Mouse (Mus musculus): ENCODE data around the gene Naa25. TPM values are rescaled to one million over a fixed set of nuclear protein-coding genes. Genes with fewer than 3 reads are reported as not detected.

Naa25 gene
- polyA plus RNA-seq, 1 experiment from 2014 or later = 38.0 TPM

GRCm38 (mm10) chr5:121398146-121398964 is 619 bp downstream of the Naa25 start:
- WGBS = under 1% methylated on average over 64 of the region's 67 CpGs
- Histone ChIP-seq H3K9me3 (no peaks in the 10 kb centered on the region), H3K9ac (peak overlapping the region; percentile 96), H3K36me3 (0 out of 2 replicates have a peak, but pooled peaks cover 5% of the 10 kb centered on the region), H3K4me2 (peak overlapping the region; percentile 83), H3K27me3 (no peaks in the 10 kb centered on the region), H3K4me1 (peaks cover 15% of the 10 kb centered on the region), H3K27ac (peak overlapping the region; percentile 41), H3K4me3 (peak overlapping the region; percentile 99)
- ATAC-seq (ENCODE audit: borderline replicate concordance, extremely low read depth, low FRiP score, low TSS enrichment) = peak; percentile 60

GRCm38 (mm10) chr5:121398965-121399462 is 1.3 kb downstream of the Naa25 start:
- Histone ChIP-seq H3K9me3 (no peaks in the 10 kb centered on the region), H3K36me3 (0 out of 2 replicates have a peak, but pooled peaks cover 5% of the 10 kb centered on the region), H3K9ac (peak overlapping the region; percentile 96; the same call in 1 of the 2 replicates), H3K4me3 (peak overlapping the region; percentile 99), H3K27me3 (no peaks in the 10 kb centered on the region), H3K27ac (no peak overlapping the region), H3K4me1 (peaks cover 15% of the 10 kb centered on the region), H3K4me2 (peak overlapping the region; percentile 83)
- ATAC-seq (ENCODE audit: borderline replicate concordance, extremely low read depth, low FRiP score, low TSS enrichment) = no peak
- WGBS = 39% methylated on average over 9 of the region's 9 CpGs

GRCm38 (mm10) chr5:121399540-121399939 is 1.8 kb downstream of the Naa25 start:
- 79% methylated on average over 5 of the region's 5 CpGs for WGBS

GRCm38 (mm10) chr5:121400064-121400463 is 2.3 kb downstream of the Naa25 start:
- Histone ChIP-seq H3K36me3 (0 out of 2 replicates have a peak, but pooled peaks cover 5% of the 10 kb centered on the region), H3K27me3 (no peaks in the 10 kb centered on the region), H3K27ac (no peak overlapping the region), H3K4me3 (no peak overlapping the region), H3K9me3 (no peaks in the 10 kb centered on the region), H3K4me1 (peaks cover 15% of the 10 kb centered on the region), H3K9ac (no peak overlapping the region), H3K4me2 (no peak overlapping the region)
- no peak for ATAC-seq (ENCODE audit: borderline replicate concordance, extremely low read depth, low FRiP score, low TSS enrichment)
- 53% methylated on average over 5 of the region's 5 CpGs for WGBS

More at GRCm38 (mm10) chr5:121399540-121399939, 1.8 kb downstream of the Naa25 start:
- Histone ChIP-seq H3K36me3 (0 out of 2 replicates have a peak, but pooled peaks cover 5% of the 10 kb centered on the region), H3K4me2 (peak overlapping the region; percentile 83; the same call in 1 of the 2 replicates), H3K4me3 (peak overlapping the region; percentile 99; the same call in 1 of the 2 replicates), H3K27me3 (no peaks in the 10 kb centered on the region), H3K4me1 (peaks cover 15% of the 10 kb centered on the region), H3K27ac (no peak overlapping the region), H3K9ac (0 out of 2 replicates have a peak overlapping the region, but pooled peaks have one; percentile 96), H3K9me3 (no peaks in the 10 kb centered on the region)
- ATAC-seq (ENCODE audit: borderline replicate concordance, extremely low read depth, low FRiP score, low TSS enrichment) = no peak

GRCm38 (mm10) chr5:121400849-121401248 is 3.1 kb downstream of the Naa25 start:
- Histone ChIP-seq H3K36me3 (0 out of 2 replicates have a peak, but pooled peaks cover 5% of the 10 kb centered on the region), H3K27me3 (no peaks in the 10 kb centered on the region), H3K4me2 (no peak overlapping the region), H3K9me3 (no peaks in the 10 kb centered on the region), H3K4me3 (no peak overlapping the region), H3K27ac (no peak overlapping the region), H3K9ac (no peak overlapping the region), H3K4me1 (peaks cover 15% of the 10 kb centered on the region)
- ATAC-seq (ENCODE audit: borderline replicate concordance, extremely low read depth, low FRiP score, low TSS enrichment) = no peak
- WGBS = 70% methylated on average over 5 of the region's 5 CpGs

- no peak overlapping the region for H3K9ac ChIP-seq
- peaks cover 44% of the 10 kb centered on the region for H3K36me3 ChIP-seq
- H3K27ac ChIP-seq = no peak overlapping the region
- H3K4me2 ChIP-seq = no peak overlapping the region
- WGBS = 79% methylated on average over 8 of the region's 8 CpGs
- no peaks in the 10 kb centered on the region for H3K9me3 ChIP-seq
- no peak for ATAC-seq (ENCODE audit: borderline replicate concordance, extremely low read depth, low FRiP score, low TSS enrichment)
- H3K27me3 ChIP-seq = no peaks in the 10 kb centered on the region
- H3K4me1 ChIP-seq = no peaks in the 10 kb centered on the region
- H3K4me3 ChIP-seq = no peak overlapping the region
Observed at GRCm38 (mm10) chr5:121407856-121408255, 10.1 kb downstream of the Naa25 start.

- peaks cover 70% of the 10 kb centered on the region for H3K36me3 ChIP-seq
- H3K4me1 ChIP-seq = no peaks in the 10 kb centered on the region
- H3K9ac ChIP-seq = no peak overlapping the region
- no peak overlapping the region for H3K4me2 ChIP-seq
- WGBS = 86% methylated on average over 4 of the region's 4 CpGs
- no peak overlapping the region for H3K27ac ChIP-seq
- no peaks in the 10 kb centered on the region for H3K27me3 ChIP-seq
- no peaks in the 10 kb centered on the region for H3K9me3 ChIP-seq
- no peak for ATAC-seq (ENCODE audit: borderline replicate concordance, extremely low read depth, low FRiP score, low TSS enrichment)
- H3K4me3 ChIP-seq = no peak overlapping the region
Observed at GRCm38 (mm10) chr5:121410975-121411374, 13.2 kb downstream of the Naa25 start.

- Histone ChIP-seq H3K27me3 (no peaks in the 10 kb centered on the region), H3K9me3 (no peaks in the 10 kb centered on the region), H3K4me1 (no peaks in the 10 kb centered on the region), H3K27ac (no peak overlapping the region), H3K9ac (no peak overlapping the region), H3K36me3 (peaks cover 96% of the 10 kb centered on the region), H3K4me2 (no peak overlapping the region), H3K4me3 (no peak overlapping the region)
- ATAC-seq (ENCODE audit: borderline replicate concordance, extremely low read depth, low FRiP score, low TSS enrichment) = no peak
- 93% methylated on average over 9 of the region's 9 CpGs for WGBS
Observed at GRCm38 (mm10) chr5:121420721-121421120, 23.0 kb downstream of the Naa25 start.

GRCm38 (mm10) chr5:121422787-121423186 is 25.1 kb downstream of the Naa25 start:
- H3K9ac ChIP-seq = no peak overlapping the region
- H3K36me3 ChIP-seq = peaks cover 97% of the 10 kb centered on the region
- no peak overlapping the region for H3K4me3 ChIP-seq
- no peak overlapping the region for H3K27ac ChIP-seq
- ATAC-seq (ENCODE audit: borderline replicate concordance, extremely low read depth, low FRiP score, low TSS enrichment) = no peak
- H3K4me1 ChIP-seq = no peaks in the 10 kb centered on the region
- 89% methylated on average over 6 of the region's 6 CpGs for WGBS
- H3K4me2 ChIP-seq = no peak overlapping the region
- no peaks in the 10 kb centered on the region for H3K27me3 ChIP-seq
- H3K9me3 ChIP-seq = no peaks in the 10 kb centered on the region

- H3K27ac ChIP-seq = no peak overlapping the region
- H3K9ac ChIP-seq = no peak overlapping the region
- no peaks in the 10 kb centered on the region for H3K4me1 ChIP-seq
- no peak for ATAC-seq (ENCODE audit: borderline replicate concordance, extremely low read depth, low FRiP score, low TSS enrichment)
- H3K4me2 ChIP-seq = no peak overlapping the region
- H3K9me3 ChIP-seq = no peaks in the 10 kb centered on the region
- peaks cover 97% of the 10 kb centered on the region for H3K36me3 ChIP-seq
- H3K4me3 ChIP-seq = no peak overlapping the region
- no peaks in the 10 kb centered on the region for H3K27me3 ChIP-seq
- 85% methylated on average over 10 of the region's 10 CpGs for WGBS
Observed at GRCm38 (mm10) chr5:121423297-121423696, 25.6 kb downstream of the Naa25 start.

- Histone ChIP-seq H3K9ac (no peak overlapping the region), H3K4me1 (no peaks in the 10 kb centered on the region), H3K27ac (no peak overlapping the region), H3K4me2 (no peak overlapping the region), H3K4me3 (no peak overlapping the region), H3K36me3 (peaks cover 98% of the 10 kb centered on the region), H3K27me3 (no peaks in the 10 kb centered on the region), H3K9me3 (no peaks in the 10 kb centered on the region)
- 92% methylated on average over 3 of the region's 3 CpGs for WGBS
- ATAC-seq (ENCODE audit: borderline replicate concordance, extremely low read depth, low FRiP score, low TSS enrichment) = no peak
Observed at GRCm38 (mm10) chr5:121428954-121429353, 31.2 kb downstream of the Naa25 start.

GRCm38 (mm10) chr5:121438131-121438530 is 40.4 kb downstream of the Naa25 start:
- no peak overlapping the region for H3K4me2 ChIP-seq

More at GRCm38 (mm10) chr5:121438131-121438530, 40.4 kb downstream of the Naa25 start:
- Histone ChIP-seq H3K27ac (no peak overlapping the region), H3K4me1 (no peaks in the 10 kb centered on the region), H3K9ac (no peak overlapping the region), H3K36me3 (peaks cover 92% of the 10 kb centered on the region), H3K27me3 (no peaks in the 10 kb centered on the region), H3K4me3 (no peak overlapping the region), H3K9me3 (no peaks in the 10 kb centered on the region)
- ATAC-seq (ENCODE audit: borderline replicate concordance, extremely low read depth, low FRiP score, low TSS enrichment) = no peak
- WGBS = 82% methylated on average over 5 of the region's 5 CpGs

Measured in lung, embryonic 15.5 days (tissue).